Mouse (Mus musculus) olfactory bulb, adult 2 months (tissue): ENCODE measurements at regions not wholly inside any gene's neighbourhood (a gene's known extent, or its start where the extent isn't known, plus 50 kb on each side); places are given as distances from the start of the nearest gene placed in this dataset.

Experiments used
- H3K27ac ChIP-seq: fragments of 200-500 bp; 2 replicates; pipeline ENCODE4 v1.5.1; 2012; ENCODE audit warnings: low read depth, low read length; ENCODE audit not compliant: insufficient read depth
- H3K4me1 ChIP-seq: fragments of 200-500 bp; 2 replicates; pipeline ENCODE4 v1.6.1; 2012; ENCODE audit warnings: low read length; ENCODE audit not compliant: control insufficient read depth, insufficient read depth
- H3K4me3 ChIP-seq: fragments of 200-500 bp; 2 replicates; pipeline ENCODE4 v1.5.1; 2012; ENCODE audit warnings: mild to moderate bottlenecking, low read depth, low read length, moderate library complexity; ENCODE audit not compliant: insufficient read depth
- CTCF ChIP-seq: fragments of 200-500 bp; IDR thresholded peaks from 2 replicates; pipeline ENCODE4 v1.5.1; 2012; ENCODE audit warnings: low read depth, mild to moderate bottlenecking, low read length, moderate library complexity; ENCODE audit not compliant: insufficient read depth
- POLR2A ChIP-seq: fragments of 200-500 bp; IDR thresholded peaks from 2 replicates; pipeline ENCODE4 v1.6.1; 2012; ENCODE audit warnings: mild to moderate bottlenecking, low read depth, low read length, moderate library complexity; ENCODE audit not compliant: insufficient read depth
- WGBS: fragments of 180-500 bp; shearing (Covaris S2); methylation state at CpG from one replicate; pipeline ENCODE4 v1.1.7; 2018; 5-methylcytosine and 5-hydroxymethylcytosine counted together

DNA sequence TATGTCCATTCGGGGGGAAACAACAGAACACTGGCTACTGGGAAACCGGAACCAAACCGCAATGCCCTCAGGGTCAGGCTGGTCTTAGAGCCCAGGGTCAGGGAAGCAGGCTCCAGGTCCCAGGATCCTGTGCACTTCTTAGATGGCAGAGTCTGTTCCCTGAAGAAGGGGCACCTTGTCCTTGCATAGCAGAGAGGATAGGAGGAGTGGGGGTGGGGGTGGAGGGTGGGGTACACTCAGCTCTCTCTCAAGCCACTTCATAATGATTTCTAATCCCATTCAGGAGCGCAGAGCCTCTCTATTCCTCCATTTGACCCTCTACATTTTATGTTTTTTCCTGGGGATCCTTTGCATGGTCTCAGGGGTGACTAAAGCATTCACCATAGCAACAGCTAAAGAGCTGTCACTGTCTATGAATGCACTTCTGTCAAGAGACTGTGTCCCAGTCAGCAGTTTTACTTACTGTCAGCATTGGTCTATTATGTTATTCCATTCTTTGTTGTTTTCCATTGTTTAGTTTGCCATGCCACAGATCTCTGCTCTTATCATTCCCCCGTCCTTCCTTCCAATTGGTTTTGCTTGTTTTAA, 64.2 kb upstream of the Gm17728 start:
- WGBS, result 91% methylated on average over 5 of the region's 5 CpGs
- Histone ChIP-seq H3K4me3 (no peak overlapping the region), H3K27ac (no peak overlapping the region), H3K4me1 (no peaks in the 10 kb centered on the region)
- TF ChIP-seq CTCF, result no peak
- no peak for TF ChIP-seq POLR2A
